Comparison of ENCODE assay signal across 18 mouse cellular contexts in the genomic region with DNA sequence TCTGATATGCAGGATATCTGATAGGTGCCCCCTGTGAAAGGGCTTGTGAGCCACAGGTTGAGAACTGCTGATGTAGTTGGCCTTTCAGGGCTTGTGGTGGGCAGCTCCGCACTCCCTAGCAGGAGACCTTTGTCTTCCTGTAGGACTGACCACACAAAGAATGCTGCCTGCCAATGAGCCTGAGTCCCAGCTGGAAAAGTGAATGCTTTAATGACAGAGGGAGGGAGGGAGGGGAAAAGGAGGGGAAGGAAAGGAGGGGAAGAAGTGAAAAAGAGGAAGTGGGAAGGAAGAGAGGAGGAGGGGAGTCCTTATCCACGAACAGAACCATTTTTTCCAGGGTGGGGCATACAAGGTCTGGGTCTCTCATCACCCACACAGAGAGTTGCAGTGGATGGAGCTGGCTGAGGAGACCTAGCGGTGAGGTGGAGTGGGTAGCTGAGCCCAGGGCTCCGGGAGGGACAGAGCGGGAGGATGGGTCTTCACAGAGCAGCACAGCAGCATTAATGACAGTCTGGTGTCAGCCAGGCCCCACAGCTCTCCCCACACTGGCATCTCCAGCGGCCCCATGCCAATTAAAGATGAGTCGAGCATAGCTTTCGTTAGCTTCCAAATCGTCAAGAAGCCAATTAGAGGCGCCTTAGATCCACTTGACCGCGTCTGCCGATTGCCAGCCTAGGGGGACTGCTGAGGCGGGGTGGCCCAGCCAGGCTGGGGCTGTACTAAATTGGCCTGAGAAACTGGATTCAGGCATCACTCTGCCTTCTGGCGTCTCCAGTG. TPM values are rescaled to one million over a fixed set of nuclear protein-coding genes. Genes with fewer than 3 reads are reported as not detected.
DNase-seq lines count a peak whose midpoint lies in the region; ATAC-seq lines count a peak whose summit lies in the region.
"Had no signal": no experiment of that assay in that cellular context is flagged by ENCODE, and none has a peak within 500 bp of the region (broad histone marks: within the 10 kb centered on the region; RNA-seq: fewer than 3 reads in every experiment).

No protein-coding gene starts in this region.

- H3K27me3 ChIP-seq in kidney, embryonic 16.5 days (ENCODE audit: insufficient read depth, low read length) = no peaks in the 10 kb centered on the region
- no peaks in the 10 kb centered on the region for H3K27me3 ChIP-seq in forebrain, embryonic 15.5 days
- H3K27me3 ChIP-seq in midbrain, embryonic 10.5 days (ENCODE audit: low read depth, poor library complexity, severe bottlenecking) = no peaks in the 10 kb centered on the region
- H3K27me3 ChIP-seq: embryonic facial prominence, embryonic 15.5 days; Patski; stomach, embryonic 15.5 days had no signal

- ATAC-seq in kidney, embryonic 16.5 days (ENCODE audit: low FRiP score, low TSS enrichment) = no peak
- peak; percentile 43; the same call in 1 of the 2 replicates for ATAC-seq in forebrain, embryonic 15.5 days (replicated peaks)
- ATAC-seq: Patski had no signal

- no peaks in the 10 kb centered on the region for H3K4me1 ChIP-seq in kidney, embryonic 16.5 days (ENCODE audit: insufficient read depth, low read length)
- peaks cover 20% of the 10 kb centered on the region for H3K4me1 ChIP-seq in forebrain, embryonic 15.5 days
- H3K4me1 ChIP-seq in midbrain, embryonic 10.5 days = peaks cover 11% of the 10 kb centered on the region
- H3K4me1 ChIP-seq: liver, embryonic 15.5 days; stomach, embryonic 15.5 days had no signal

- H3K27ac ChIP-seq in kidney, embryonic 16.5 days (ENCODE audit: low read length) = no peak overlapping the region
- H3K27ac ChIP-seq in forebrain, embryonic 15.5 days (replicated peaks) = no peak overlapping the region; the same call in 1 of the 2 replicates
- peak overlapping the region; percentile 58 for H3K27ac ChIP-seq in midbrain, embryonic 10.5 days (replicated peaks)
- H3K27ac ChIP-seq: embryonic facial prominence, embryonic 15.5 days; liver, embryonic 15.5 days; stomach, embryonic 15.5 days had no signal

- no peak overlapping the region for H3K4me3 ChIP-seq in kidney, embryonic 16.5 days (ENCODE audit: low read length)
- H3K4me3 ChIP-seq in forebrain, embryonic 15.5 days = no peak overlapping the region
- H3K4me3 ChIP-seq in midbrain, embryonic 10.5 days = peak overlapping the region; percentile 18; the same call in 1 of the 2 replicates
- H3K4me3 ChIP-seq: embryonic facial prominence, embryonic 15.5 days; liver, embryonic 15.5 days; stomach, embryonic 15.5 days had no signal

- H3K36me3 ChIP-seq in kidney, embryonic 16.5 days (ENCODE audit: insufficient read depth, low read length) = no peaks in the 10 kb centered on the region
- H3K36me3 ChIP-seq in forebrain, embryonic 15.5 days = no peaks in the 10 kb centered on the region
- no peaks in the 10 kb centered on the region for H3K36me3 ChIP-seq in midbrain, embryonic 10.5 days
- H3K36me3 ChIP-seq: embryonic facial prominence, embryonic 15.5 days; liver, embryonic 15.5 days; stomach, embryonic 15.5 days had no signal

- WGBS in kidney, embryonic 16.5 days = 30% methylated on average over 15 of the region's 15 CpGs
- WGBS in forebrain, embryonic 15.5 days = 3% methylated on average over 15 of the region's 15 CpGs
- 41% methylated on average over 15 of the region's 15 CpGs for WGBS in midbrain, embryonic 10.5 days

- no peak overlapping the region for H3K4me2 ChIP-seq in kidney, embryonic 16.5 days (replicated peaks; ENCODE audit: low read depth, low read length)
- peak overlapping the region; percentile 30 for H3K4me2 ChIP-seq in forebrain, embryonic 15.5 days (replicated peaks)
- H3K4me2 ChIP-seq: embryonic facial prominence, embryonic 15.5 days; heart, embryonic 11.5 days; liver, embryonic 15.5 days; stomach, embryonic 15.5 days had no signal

- no peak for DNase-seq in kidney, postnatal 14 days
- DNase-seq in midbrain, embryonic 10.5 days (ENCODE audit: low spot score) = no peak
- DNase-seq in retina, postnatal 1 day = peak; percentile 91
- DNase-seq in ovary, postnatal 14 days (ENCODE audit: low spot score) = no peak
- no peak for DNase-seq in urinary bladder, postnatal 4 days (ENCODE audit: low spot score in 2 of 2)
- DNase-seq in right cerebral cortex, adult 18-20 months = no peak
- DNase-seq: adrenal gland, postnatal 10 days; kidney, postnatal 36 days; lung, postnatal 4 days; right cerebral cortex, postnatal 4 days; thymus, postnatal 25 days had no signal

- no peaks in the 10 kb centered on the region for H3K9me3 ChIP-seq in kidney, embryonic 16.5 days (ENCODE audit: low read length)
- no peaks in the 10 kb centered on the region for H3K9me3 ChIP-seq in forebrain, embryonic 15.5 days
- H3K9me3 ChIP-seq in midbrain, embryonic 10.5 days (replicated peaks) = no peaks in the 10 kb centered on the region
- H3K9me3 ChIP-seq: embryonic facial prominence, embryonic 15.5 days; liver, embryonic 15.5 days; stomach, embryonic 15.5 days had no signal

- H3K9ac ChIP-seq in kidney, embryonic 16.5 days (replicated peaks; ENCODE audit: low read length) = 0 out of 2 replicates have a peak overlapping the region, but pooled peaks have one; percentile 15
- H3K9ac ChIP-seq in forebrain, embryonic 15.5 days (replicated peaks) = no peak overlapping the region
- H3K9ac ChIP-seq: embryonic facial prominence, embryonic 15.5 days; liver, embryonic 15.5 days; stomach, embryonic 15.5 days had no signal

RNA-seq across cellular contexts. Expression of a gene that starts 33.8 kb away (rescaled TPM):
- polyA plus RNA-seq in kidney, embryonic 16.5 days (2015; fragmentation: Nextera tagmentation; extraction: Ambion mirVana) = 74.3 and 77.5 TPM in 2 replicates
- polyA plus RNA-seq in forebrain, embryonic 15.5 days (2015; fragmentation: Nextera tagmentation; extraction: Ambion mirVana) = 84.5 and 89.6 TPM in 2 replicates
- polyA plus RNA-seq in midbrain, embryonic 10.5 days (2016; fragmentation: Nextera tagmentation; extraction: Ambion mirVana) = 100 and 102 TPM in 2 replicates

RNA-seq across cellular contexts. Expression of a gene that starts 34.3 kb away (rescaled TPM):
- 0.72 TPM in 1 of 2 replicates, not detected in the other for polyA plus RNA-seq in kidney, embryonic 16.5 days (2015; fragmentation: Nextera tagmentation; extraction: Ambion mirVana)
- not detected in 2 replicates for polyA plus RNA-seq in forebrain, embryonic 15.5 days (2015; fragmentation: Nextera tagmentation; extraction: Ambion mirVana)
- polyA plus RNA-seq in midbrain, embryonic 10.5 days (2016; fragmentation: Nextera tagmentation; extraction: Ambion mirVana) = not detected in 2 replicates
- polyA plus RNA-seq: embryonic facial prominence, embryonic 15.5 days; heart, embryonic 11.5 days; liver, embryonic 15.5 days; Patski; stomach, embryonic 15.5 days had no signal

RNA-seq across cellular contexts. Expression of a gene that starts 40.8 kb away (rescaled TPM):
- polyA plus RNA-seq in kidney, embryonic 16.5 days (2015; fragmentation: Nextera tagmentation; extraction: Ambion mirVana) = 9.6 and 10.3 TPM in 2 replicates
- 0.06 and 0.08 TPM in 2 replicates for polyA plus RNA-seq in forebrain, embryonic 15.5 days (2015; fragmentation: Nextera tagmentation; extraction: Ambion mirVana)
- polyA plus RNA-seq in midbrain, embryonic 10.5 days (2016; fragmentation: Nextera tagmentation; extraction: Ambion mirVana) = 0.84 and 1.2 TPM in 2 replicates
- polyA plus RNA-seq: Patski had no signal

RNA-seq across cellular contexts. Expression of a gene that starts 47.2 kb away (rescaled TPM):
- 0.24 and 0.37 TPM in 2 replicates for polyA plus RNA-seq in kidney, embryonic 16.5 days (2015; fragmentation: Nextera tagmentation; extraction: Ambion mirVana)
- polyA plus RNA-seq in forebrain, embryonic 15.5 days (2015; fragmentation: Nextera tagmentation; extraction: Ambion mirVana) = 2.4 and 2.6 TPM in 2 replicates
- polyA plus RNA-seq in midbrain, embryonic 10.5 days (2016; fragmentation: Nextera tagmentation; extraction: Ambion mirVana) = 0.14 and 0.48 TPM in 2 replicates
